Mouse (Mus musculus) heart, embryonic 16.5 days (tissue): ENCODE measurements around the gene Tmem41a. TPM values are rescaled to one million over a fixed set of nuclear protein-coding genes. Genes with fewer than 3 reads are reported as not detected.

Source experiments
- polyA plus RNA-seq: library from polyadenylated mRNA; unstranded; fragments of >200 nt; fragmentation: Nextera tagmentation; extraction: Ambion mirVana; gene quantifications from 2 replicates; pipeline ENCODE4 v1.2.1, GENCODE M21; 2015

The Tmem41a gene
- polyA plus RNA-seq, 1 experiment from 2014 or later = 44.4 TPM

Other genes with a start within 250 kb of the Tmem41a start
- gene Ehhadh, start 159.7 kb downstream of the Tmem41a start, polyA plus RNA-seq = 3.0 and 3.6 TPM in 2 replicates
- 0.62 and 0.76 TPM in 2 replicates for gene Map3k13, start 153.2 kb downstream of the Tmem41a start, polyA plus RNA-seq
- 0.32 and 0.80 TPM in 2 replicates for gene Liph, start 48.1 kb upstream of the Tmem41a start, polyA plus RNA-seq
- gene Senp2, start 61.9 kb upstream of the Tmem41a start, polyA plus RNA-seq = 25.8 and 27.1 TPM in 2 replicates
- gene Igf2bp2, start 215.7 kb upstream of the Tmem41a start, polyA plus RNA-seq = 34.5 and 38.0 TPM in 2 replicates